Mouse (Mus musculus) lung, embryonic 16.5 days (tissue): ENCODE measurements around the gene Ppt1. TPM values are rescaled to one million over a fixed set of nuclear protein-coding genes. Genes with fewer than 3 reads are reported as not detected.
A peak's percentile ranks its signal among the peaks of the same experiment; 100 is the strongest.

ENCODE experiments used
- ATAC-seq: fragments of 200-750 bp; cut with Nextera tagmentation; 2 replicates; pipeline ENCODE4 v1.8.0; 2017; ENCODE audit warnings: low read depth, mild to moderate bottlenecking, moderate library complexity
- H3K27ac ChIP-seq: fragments of 300-500 bp; sonication (generic); 2 replicates; pipeline ENCODE4 v1.5.1; 2014; ENCODE audit warnings: mild to moderate bottlenecking, control low read depth, low read length
- H3K27me3 ChIP-seq: fragments of 300-500 bp; sonication (generic); 2 replicates; pipeline ENCODE4 v1.6.1; 2014; ENCODE audit warnings: low read depth, low read length, mixed read lengths; ENCODE audit not compliant: control insufficient read depth, insufficient read depth
- H3K36me3 ChIP-seq: fragments of 300-500 bp; sonication (generic); 2 replicates; pipeline ENCODE4 v1.6.1; 2014; ENCODE audit warnings: low read length; ENCODE audit not compliant: control insufficient read depth, insufficient read depth
- H3K4me1 ChIP-seq: fragments of 300-500 bp; sonication (generic); replicated peaks from 2 replicates; pipeline ENCODE4 v1.6.1; 2014; ENCODE audit warnings: low read length, mixed read lengths; ENCODE audit not compliant: control insufficient read depth, insufficient read depth
- H3K4me2 ChIP-seq: fragments of 300-500 bp; sonication (generic); 2 replicates; pipeline ENCODE4 v1.6.1; 2014; ENCODE audit warnings: low read depth, low read length, control low read depth
- H3K4me3 ChIP-seq: fragments of 300-500 bp; sonication (generic); 2 replicates; pipeline ENCODE4 v1.5.1; 2014; ENCODE audit warnings: mild to moderate bottlenecking, low read length, control low read depth
- H3K9ac ChIP-seq: fragments of 300-500 bp; sonication (generic); 2 replicates; pipeline ENCODE4 v1.6.1; 2014; ENCODE audit warnings: low read length, control low read depth
- H3K9me3 ChIP-seq: fragments of 300-500 bp; sonication (generic); 2 replicates; pipeline ENCODE4 v1.6.1; 2016; ENCODE audit warnings: low read length; ENCODE audit not compliant: control insufficient read depth
- WGBS: fragments of 180-500 bp; shearing (Covaris S2); extraction: QIAGEN DNeasy Blood & Tissue Kit; methylation state at CpG from one replicate; pipeline ENCODE4 v1.1.7; 2014; 5-methylcytosine and 5-hydroxymethylcytosine counted together
- polyA plus RNA-seq: library from polyadenylated mRNA; unstranded; fragments of >200 nt; fragmentation: Nextera tagmentation; extraction: Ambion mirVana; gene quantifications from 2 replicates; pipeline ENCODE4 v1.2.1, GENCODE M21; 2015

The Ppt1 gene
- polyA plus RNA-seq, 1 experiment from 2014 or later = 70.1 TPM

DNA sequence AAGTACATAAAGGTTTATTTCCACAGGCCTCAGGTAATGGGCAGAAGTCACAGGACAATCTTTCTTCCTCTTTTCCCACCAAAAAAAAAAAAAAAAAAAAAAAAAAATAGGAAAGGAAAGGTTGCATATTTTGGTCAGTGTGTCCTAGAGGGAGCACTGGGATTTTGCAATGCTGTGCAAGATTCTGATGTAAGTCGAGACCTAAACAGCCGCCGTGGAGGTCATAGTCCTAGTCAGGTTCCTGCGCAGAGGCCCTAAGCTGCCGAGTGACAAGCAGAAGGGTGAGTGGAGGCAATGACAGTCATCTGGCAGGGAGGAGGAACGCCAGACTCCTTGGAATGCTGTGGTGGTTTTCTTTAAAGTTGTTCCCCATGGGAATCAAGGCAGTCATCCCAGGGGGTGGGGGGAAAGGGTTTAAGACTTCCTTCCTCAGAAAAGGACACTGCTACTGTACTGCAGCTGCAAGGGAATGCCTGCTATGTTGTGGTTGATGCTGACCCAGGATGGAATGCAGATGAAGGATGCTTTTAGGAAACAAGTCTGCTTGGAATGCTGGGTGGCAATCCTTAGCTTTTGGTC is 23.1 kb downstream of the Ppt1 start:
- Histone ChIP-seq H3K9me3 (no peaks in the 10 kb centered on the region), H3K4me3 (no peak overlapping the region), H3K9ac (no peak overlapping the region), H3K27me3 (no peaks in the 10 kb centered on the region), H3K4me2 (no peak overlapping the region), H3K36me3 (peaks cover 48% of the 10 kb centered on the region), H3K4me1 (no peaks in the 10 kb centered on the region), H3K27ac (no peak overlapping the region)
- whole genome bisulfite sequencing = 67% methylated on average over 6 of the region's 6 CpGs
- ATAC-seq = peak; percentile 23; the same call in 1 of the 2 replicates

DNA sequence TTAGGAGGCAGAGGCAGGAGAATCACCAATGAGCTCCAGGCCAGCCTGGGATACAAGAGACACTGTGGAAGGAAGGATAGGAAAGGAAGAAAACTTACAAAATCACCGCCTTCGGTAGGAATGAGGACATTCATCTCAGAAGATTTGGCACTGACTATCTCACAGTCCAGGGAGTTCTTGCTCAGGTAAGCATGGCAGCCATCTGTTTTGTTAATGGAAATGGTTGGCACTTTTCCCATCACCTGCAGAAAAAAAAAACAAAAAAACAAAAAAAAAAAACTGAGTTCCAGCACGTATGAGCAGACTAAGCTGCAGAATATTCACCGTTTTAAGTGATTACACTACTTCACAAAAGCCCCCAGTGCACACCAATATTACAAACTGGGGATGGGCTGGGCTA is 25.8 kb downstream of the Ppt1 start:
- 95% methylated on average over 4 of the region's 4 CpGs for WGBS
- peaks cover 64% of the 10 kb centered on the region for H3K36me3 ChIP-seq
- H3K27ac ChIP-seq = no peak overlapping the region
- H3K27me3 ChIP-seq = no peaks in the 10 kb centered on the region
- no peak overlapping the region for H3K4me2 ChIP-seq
- H3K9me3 ChIP-seq = no peaks in the 10 kb centered on the region
- H3K4me3 ChIP-seq = no peak overlapping the region
- no peak overlapping the region for H3K9ac ChIP-seq
- no peak for ATAC-seq
- H3K4me1 ChIP-seq = no peaks in the 10 kb centered on the region

DNA sequence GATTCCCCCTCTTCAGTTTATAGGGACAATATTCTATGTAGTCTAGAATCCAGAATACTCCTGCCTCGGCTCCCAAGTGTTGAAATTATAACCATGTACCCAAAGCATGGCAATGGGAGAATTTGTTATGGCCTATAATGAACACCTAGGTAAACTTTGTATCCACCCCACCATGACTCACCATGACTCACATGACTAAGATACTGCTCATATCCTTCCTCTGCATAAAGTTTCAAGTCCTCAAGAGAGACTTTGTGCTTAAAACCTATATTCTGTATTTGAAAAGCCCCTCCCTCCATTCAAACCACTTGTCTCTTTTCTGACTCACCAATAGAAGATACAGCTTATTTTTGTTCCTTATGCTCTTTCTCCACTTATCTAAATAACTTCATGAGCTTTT is 32.0 kb downstream of the Ppt1 start:
- no peak overlapping the region for H3K4me3 ChIP-seq
- H3K27me3 ChIP-seq = no peaks in the 10 kb centered on the region
- H3K27ac ChIP-seq = no peak overlapping the region
- ATAC-seq = no peak
- 93% methylated on average over 1 of the region's 1 CpGs for WGBS
- H3K4me1 ChIP-seq = no peaks in the 10 kb centered on the region
- no peak overlapping the region for H3K4me2 ChIP-seq
- H3K36me3 ChIP-seq = peaks cover 64% of the 10 kb centered on the region
- no peak overlapping the region for H3K9ac ChIP-seq
- no peaks in the 10 kb centered on the region for H3K9me3 ChIP-seq

DNA sequence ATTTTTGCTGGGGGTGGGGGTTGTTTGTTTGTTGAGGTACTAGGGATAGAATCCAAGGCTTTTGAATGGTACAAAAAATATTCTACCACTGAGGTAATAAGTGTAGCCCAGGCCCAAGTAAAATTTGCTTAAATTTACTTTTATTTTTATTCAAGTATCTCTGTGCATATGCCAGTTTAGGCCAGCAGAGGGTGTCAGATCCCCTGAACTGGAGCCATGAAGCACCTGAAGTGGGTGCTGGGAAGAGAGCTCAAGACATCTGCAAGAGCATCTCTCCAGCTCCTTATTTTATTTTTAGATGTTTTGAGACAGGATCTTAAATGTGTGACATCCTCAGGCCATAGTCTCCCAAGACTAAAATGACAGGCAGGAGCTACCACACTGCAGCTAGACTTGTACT is 34.0 kb downstream of the Ppt1 start:
- Histone ChIP-seq H3K4me3 (no peak overlapping the region), H3K4me1 (no peaks in the 10 kb centered on the region), H3K9me3 (no peaks in the 10 kb centered on the region), H3K36me3 (peaks cover 51% of the 10 kb centered on the region), H3K27ac (no peak overlapping the region), H3K9ac (no peak overlapping the region), H3K27me3 (no peaks in the 10 kb centered on the region), H3K4me2 (no peak overlapping the region)
- no peak for ATAC-seq

DNA sequence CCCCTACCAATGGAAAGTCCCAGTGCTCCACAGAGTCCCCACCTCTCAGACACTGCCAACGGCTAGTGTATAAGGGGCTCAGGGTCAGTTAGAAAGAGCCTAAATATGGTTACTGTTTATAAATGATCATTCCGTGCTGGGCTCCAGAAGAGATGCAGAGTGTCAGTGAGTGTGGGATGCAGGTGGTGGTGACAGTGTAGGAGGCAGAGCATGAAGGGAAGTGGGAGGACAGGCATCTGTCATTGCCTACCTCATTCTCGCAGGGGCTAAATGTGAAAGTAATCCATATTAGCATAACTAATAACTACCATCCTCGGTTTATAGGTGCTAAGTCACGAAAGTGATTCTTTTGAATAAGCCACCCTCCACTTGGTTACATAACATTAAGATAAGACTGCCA is 34.7 kb downstream of the Ppt1 start:
- no peak for ATAC-seq
- Histone ChIP-seq H3K9ac (no peak overlapping the region), H3K4me1 (no peaks in the 10 kb centered on the region), H3K4me2 (no peak overlapping the region), H3K27ac (no peak overlapping the region), H3K9me3 (no peaks in the 10 kb centered on the region), H3K27me3 (no peaks in the 10 kb centered on the region), H3K36me3 (peaks cover 44% of the 10 kb centered on the region), H3K4me3 (no peak overlapping the region)
- WGBS = 69% methylated on average over 5 of the region's 5 CpGs

DNA sequence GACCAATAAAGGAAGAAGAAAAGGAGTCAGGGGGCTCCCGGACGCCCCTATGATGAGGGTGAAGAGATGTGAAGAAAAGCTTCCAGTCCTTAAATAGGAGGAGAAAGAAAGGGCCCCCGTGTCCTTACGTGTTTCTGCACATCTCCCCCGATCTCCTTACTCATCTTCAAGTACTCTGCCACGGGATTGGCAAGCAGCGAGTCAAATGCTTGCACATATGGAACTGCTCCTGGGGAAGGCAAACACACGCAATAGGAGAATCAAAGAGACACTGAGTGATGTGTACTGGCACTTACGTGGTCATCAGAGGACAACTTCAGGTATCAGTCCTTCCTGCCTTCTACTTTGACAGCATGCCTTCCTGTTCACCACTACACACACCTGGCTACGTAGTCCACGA is 35.2 kb downstream of the Ppt1 start:
- WGBS = 92% methylated on average over 11 of the region's 11 CpGs
- Histone ChIP-seq H3K27ac (no peak overlapping the region), H3K9me3 (no peaks in the 10 kb centered on the region), H3K4me1 (no peaks in the 10 kb centered on the region), H3K4me2 (no peak overlapping the region), H3K27me3 (no peaks in the 10 kb centered on the region), H3K9ac (no peak overlapping the region), H3K36me3 (peaks cover 39% of the 10 kb centered on the region), H3K4me3 (no peak overlapping the region)
- ATAC-seq = no peak

DNA sequence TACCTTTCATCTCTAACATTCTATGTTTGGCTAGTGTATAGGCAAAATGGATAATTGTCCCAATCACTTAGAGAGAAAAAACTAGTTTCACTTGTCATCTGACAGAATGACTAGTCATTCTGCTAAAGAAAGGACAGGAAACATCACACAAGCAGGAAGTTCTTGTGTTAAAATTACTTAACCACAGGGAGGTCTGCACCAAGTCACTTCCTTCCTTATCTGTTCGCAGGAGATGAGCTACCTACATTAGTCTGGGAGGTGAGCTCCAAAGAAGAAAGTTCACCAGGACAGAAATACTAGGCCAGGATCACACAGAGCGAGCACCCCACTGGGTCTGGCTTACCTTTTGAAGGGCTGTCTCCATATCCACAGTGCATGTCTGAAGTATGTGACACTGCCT is 35.9 kb downstream of the Ppt1 start:
- Histone ChIP-seq H3K9me3 (no peaks in the 10 kb centered on the region), H3K4me2 (no peak overlapping the region), H3K9ac (no peak overlapping the region), H3K36me3 (peaks cover 35% of the 10 kb centered on the region), H3K4me3 (no peak overlapping the region), H3K4me1 (no peaks in the 10 kb centered on the region), H3K27me3 (no peaks in the 10 kb centered on the region), H3K27ac (no peak overlapping the region)
- no peak for ATAC-seq
- WGBS = 72% methylated on average over 2 of the region's 2 CpGs

DNA sequence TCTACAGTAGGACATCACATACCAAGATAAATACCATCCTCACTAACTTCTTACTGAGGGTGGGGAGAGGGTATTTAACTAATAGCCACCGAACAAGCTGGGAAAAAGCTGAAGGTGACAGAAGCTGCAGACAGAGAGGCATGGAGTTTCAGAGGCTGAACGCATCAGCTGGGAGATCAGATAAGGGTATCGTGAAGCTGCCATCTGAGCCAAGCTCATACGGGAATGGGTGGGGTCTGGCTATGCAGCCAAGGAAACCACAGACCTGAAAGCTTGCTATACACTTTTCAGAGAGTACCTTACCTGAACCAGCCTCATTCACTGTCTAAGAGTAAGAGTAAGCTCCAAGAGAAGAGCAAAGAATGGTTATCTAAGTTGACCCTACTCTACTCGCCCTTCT is 37.0 kb downstream of the Ppt1 start:
- Histone ChIP-seq H3K27ac (no peak overlapping the region), H3K9ac (no peak overlapping the region), H3K27me3 (no peaks in the 10 kb centered on the region), H3K4me2 (no peak overlapping the region), H3K36me3 (peaks cover 30% of the 10 kb centered on the region), H3K9me3 (no peaks in the 10 kb centered on the region), H3K4me3 (no peak overlapping the region), H3K4me1 (no peaks in the 10 kb centered on the region)
- WGBS = 61% methylated on average over 5 of the region's 5 CpGs
- no peak for ATAC-seq

DNA sequence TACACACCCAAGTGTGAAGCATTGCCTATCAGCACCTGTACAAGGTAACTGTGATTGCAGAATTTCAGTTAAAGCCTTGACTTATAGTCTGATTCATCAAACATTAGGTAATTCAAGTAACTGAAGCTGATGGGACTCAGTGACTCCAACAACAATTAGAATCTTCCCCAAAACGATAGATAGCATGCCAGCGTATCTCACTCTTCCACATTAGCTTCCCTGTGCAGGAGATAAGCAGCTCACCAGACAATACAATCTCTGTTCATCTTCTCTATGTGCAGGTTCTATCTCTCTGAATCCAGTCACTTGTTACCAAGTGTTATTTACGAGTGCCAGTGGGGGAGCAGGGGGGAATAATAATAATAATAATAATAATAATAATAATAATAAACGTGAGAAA is 37.5 kb downstream of the Ppt1 start:
- 85% methylated on average over 4 of the region's 4 CpGs for WGBS
- no peaks in the 10 kb centered on the region for H3K27me3 ChIP-seq
- no peak overlapping the region for H3K4me2 ChIP-seq
- H3K4me1 ChIP-seq = no peaks in the 10 kb centered on the region
- no peak overlapping the region for H3K4me3 ChIP-seq
- no peak for ATAC-seq
- H3K9ac ChIP-seq = no peak overlapping the region
- H3K36me3 ChIP-seq = peaks cover 26% of the 10 kb centered on the region
- H3K27ac ChIP-seq = no peak overlapping the region
- H3K9me3 ChIP-seq = no peaks in the 10 kb centered on the region
